Mouse (Mus musculus): ENCODE measurements around the gene Arhgef16.

DNA sequence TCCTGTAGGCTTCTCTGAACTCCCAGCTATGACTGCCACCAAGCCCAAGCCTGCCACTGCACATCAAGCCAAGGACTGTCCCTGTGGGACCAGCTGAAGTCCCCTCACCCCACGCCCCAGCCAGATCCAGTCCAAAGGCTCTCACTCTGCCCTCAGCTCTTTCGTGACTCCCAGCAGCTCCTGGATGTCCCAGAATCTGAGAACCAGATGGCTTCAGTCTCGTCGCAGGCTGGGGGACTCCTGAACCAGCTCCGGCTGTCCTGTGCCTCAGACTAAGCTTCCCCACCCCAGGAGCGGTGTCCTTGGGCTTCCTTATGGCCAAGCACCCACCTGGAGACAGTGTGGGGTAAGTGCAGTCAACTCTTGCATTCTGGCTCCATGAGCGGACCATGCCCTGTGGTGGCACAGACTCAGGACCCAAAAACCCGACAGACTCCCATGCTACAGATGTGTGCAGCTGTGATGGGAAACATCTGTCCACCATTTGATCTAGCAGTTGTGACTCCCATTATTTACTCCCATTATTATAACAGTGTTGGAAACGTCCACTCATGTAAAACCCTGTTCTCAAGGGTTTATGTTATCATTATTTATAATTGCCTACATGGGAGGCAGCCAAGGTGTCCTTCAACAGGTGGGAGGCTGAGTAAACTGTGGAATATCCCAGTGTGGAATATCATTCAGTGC is 9.2 kb upstream of the Arhgef16 start:
- TF ChIP-seq POLR2A (IDR thresholded peaks at IDR 0.05; ENCODE audit: low read depth, low read length) (no peak), CTCF (IDR thresholded peaks at IDR 0.05; ENCODE audit: extremely low read depth, insufficient read length, insufficient replicate concordance, low read depth, low read length) (no peak)
